Mouse (Mus musculus): ENCODE data around the gene Sec24d. TPM values are rescaled to one million over a fixed set of nuclear protein-coding genes. Genes with fewer than 3 reads are reported as not detected.

Sec24d gene
- polyA plus RNA-seq, 1 experiment = 227 TPM

DNA sequence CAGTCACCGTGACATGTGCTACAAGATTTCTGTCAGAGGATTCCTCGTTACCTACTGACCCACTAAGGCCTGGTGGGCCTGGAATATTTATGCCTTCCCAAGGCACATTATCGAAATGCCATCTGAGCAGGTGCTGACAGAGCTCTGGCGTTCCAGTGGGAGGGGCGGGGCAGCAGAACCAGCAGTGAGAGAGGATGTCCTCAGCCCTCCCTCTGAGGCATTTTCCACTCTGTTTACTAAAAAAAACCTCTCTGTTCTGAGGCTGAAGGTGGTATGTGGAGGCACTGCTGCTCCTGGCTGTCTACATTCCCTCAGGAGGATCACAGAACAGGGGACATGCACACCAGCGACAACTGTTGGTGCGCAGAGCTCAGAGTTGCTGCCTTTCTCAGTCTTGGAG, 30.2 kb upstream of the Sec24d start:
- 49% methylated on average over 7 of the region's 7 CpGs for WGBS
- no peak overlapping the region for H3K4me3 ChIP-seq (ENCODE audit: low read depth, low read length)
- no peaks in the 10 kb centered on the region for H3K27me3 ChIP-seq (ENCODE audit: control insufficient read depth, insufficient read depth, low read length)
- no peak for TF ChIP-seq POLR2A (IDR thresholded peaks at IDR 0.05; ENCODE audit: low read depth, low read length)
- no peak for TF ChIP-seq CTCF (IDR thresholded peaks at IDR 0.05; ENCODE audit: extremely low read depth, insufficient read length, insufficient replicate concordance, low read depth, low read length)
- H3K4me1 ChIP-seq (ENCODE audit: control insufficient read depth, insufficient read depth, insufficient read length, low read length) = no peaks in the 10 kb centered on the region
- no peak overlapping the region for H3K27ac ChIP-seq (ENCODE audit: insufficient read depth, low read depth, low read length)
- H3K36me3 ChIP-seq (ENCODE audit: control insufficient read depth, insufficient read depth, low read length) = no peaks in the 10 kb centered on the region

DNA sequence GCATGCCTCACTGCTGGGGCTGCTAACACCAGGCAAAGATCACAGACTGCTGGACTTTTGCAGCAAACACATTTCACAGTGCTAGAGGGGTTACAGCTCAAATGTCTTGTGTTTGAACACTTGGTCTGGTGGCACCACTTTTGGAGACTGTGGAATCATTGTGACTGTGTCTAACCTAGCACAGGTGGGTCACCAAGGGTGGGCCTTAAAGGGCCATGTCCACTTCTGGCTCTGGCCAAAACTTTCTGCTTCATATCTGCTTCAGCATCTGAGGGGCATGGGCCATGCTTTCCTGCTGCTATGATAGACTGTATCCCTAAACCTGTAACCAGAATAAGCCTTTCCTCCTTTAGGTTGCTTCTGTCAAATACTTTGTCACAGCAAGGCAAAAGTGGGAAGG, 29.8 kb upstream of the Sec24d start:
- H3K4me1 ChIP-seq (ENCODE audit: control insufficient read depth, insufficient read depth, insufficient read length, low read length) = no peaks in the 10 kb centered on the region
- no peak overlapping the region for H3K4me3 ChIP-seq (ENCODE audit: low read depth, low read length)
- TF ChIP-seq POLR2A (IDR thresholded peaks at IDR 0.05; ENCODE audit: low read depth, low read length) = no peak
- no peak for TF ChIP-seq CTCF (IDR thresholded peaks at IDR 0.05; ENCODE audit: extremely low read depth, insufficient read length, insufficient replicate concordance, low read depth, low read length)
- H3K36me3 ChIP-seq (ENCODE audit: control insufficient read depth, insufficient read depth, low read length) = no peaks in the 10 kb centered on the region
- H3K27ac ChIP-seq (ENCODE audit: insufficient read depth, low read depth, low read length) = no peak overlapping the region
- no peaks in the 10 kb centered on the region for H3K27me3 ChIP-seq (ENCODE audit: control insufficient read depth, insufficient read depth, low read length)

DNA sequence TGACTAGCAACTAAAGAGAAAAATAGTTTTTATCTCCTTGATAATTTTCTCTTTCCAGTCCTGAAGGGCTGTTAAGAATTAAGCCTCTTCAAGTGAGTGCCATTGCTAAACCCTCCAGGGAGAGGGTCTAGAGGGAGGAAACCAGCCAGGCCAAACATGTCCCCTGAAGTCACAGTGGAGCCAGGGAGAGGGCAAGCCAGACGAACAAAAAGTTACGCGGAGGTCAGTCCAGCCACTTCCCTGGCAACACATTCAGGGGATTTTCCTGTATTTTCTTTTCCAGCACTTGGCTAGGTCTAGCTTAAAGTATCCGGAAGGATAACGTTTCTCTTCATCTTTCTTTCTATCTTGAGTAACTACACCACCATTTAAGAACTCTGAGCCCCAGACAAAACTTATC, 22.9 kb upstream of the Sec24d start:
- Histone ChIP-seq H3K4me1 (ENCODE audit: control insufficient read depth, insufficient read depth, insufficient read length, low read length) (no peaks in the 10 kb centered on the region), H3K4me3 (ENCODE audit: low read depth, low read length) (no peak overlapping the region), H3K27ac (ENCODE audit: insufficient read depth, low read depth, low read length) (no peak overlapping the region), H3K36me3 (ENCODE audit: control insufficient read depth, insufficient read depth, low read length) (no peaks in the 10 kb centered on the region), H3K27me3 (ENCODE audit: control insufficient read depth, insufficient read depth, low read length) (no peaks in the 10 kb centered on the region)
- TF ChIP-seq POLR2A (IDR thresholded peaks at IDR 0.05; ENCODE audit: low read depth, low read length) (no peak), CTCF (IDR thresholded peaks at IDR 0.05; ENCODE audit: extremely low read depth, insufficient read length, insufficient replicate concordance, low read depth, low read length) (no peak)
- 72% methylated on average over 5 of the region's 5 CpGs for WGBS

DNA sequence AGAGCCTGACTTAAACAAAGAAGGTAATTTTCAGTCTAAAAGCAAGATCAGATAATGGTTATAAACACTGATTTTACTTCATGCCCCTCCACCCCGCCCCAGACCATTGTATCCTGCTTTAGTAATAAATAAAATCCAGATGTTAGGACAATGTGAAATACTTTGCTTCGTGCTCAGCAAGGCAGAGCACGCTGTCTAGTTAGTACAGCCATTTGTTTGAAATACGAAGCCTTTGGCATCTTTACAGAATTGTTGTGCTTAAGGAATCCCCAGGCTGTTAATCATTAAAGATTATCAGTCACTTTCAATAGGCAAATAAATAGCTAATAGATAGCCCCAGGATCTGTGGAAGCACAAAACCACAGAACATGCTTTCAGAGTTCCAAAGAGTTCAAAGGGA, 21.6 kb upstream of the Sec24d start:
- H3K36me3 ChIP-seq (ENCODE audit: control insufficient read depth, insufficient read depth, low read length) = no peaks in the 10 kb centered on the region
- no peak overlapping the region for H3K4me3 ChIP-seq (ENCODE audit: low read depth, low read length)
- no peaks in the 10 kb centered on the region for H3K4me1 ChIP-seq (ENCODE audit: control insufficient read depth, insufficient read depth, insufficient read length, low read length)
- TF ChIP-seq CTCF (IDR thresholded peaks at IDR 0.05; ENCODE audit: extremely low read depth, insufficient read length, insufficient replicate concordance, low read depth, low read length) = no peak
- WGBS = 23% methylated on average over 4 of the region's 4 CpGs
- H3K27ac ChIP-seq (ENCODE audit: insufficient read depth, low read depth, low read length) = no peak overlapping the region
- no peaks in the 10 kb centered on the region for H3K27me3 ChIP-seq (ENCODE audit: control insufficient read depth, insufficient read depth, low read length)

DNA sequence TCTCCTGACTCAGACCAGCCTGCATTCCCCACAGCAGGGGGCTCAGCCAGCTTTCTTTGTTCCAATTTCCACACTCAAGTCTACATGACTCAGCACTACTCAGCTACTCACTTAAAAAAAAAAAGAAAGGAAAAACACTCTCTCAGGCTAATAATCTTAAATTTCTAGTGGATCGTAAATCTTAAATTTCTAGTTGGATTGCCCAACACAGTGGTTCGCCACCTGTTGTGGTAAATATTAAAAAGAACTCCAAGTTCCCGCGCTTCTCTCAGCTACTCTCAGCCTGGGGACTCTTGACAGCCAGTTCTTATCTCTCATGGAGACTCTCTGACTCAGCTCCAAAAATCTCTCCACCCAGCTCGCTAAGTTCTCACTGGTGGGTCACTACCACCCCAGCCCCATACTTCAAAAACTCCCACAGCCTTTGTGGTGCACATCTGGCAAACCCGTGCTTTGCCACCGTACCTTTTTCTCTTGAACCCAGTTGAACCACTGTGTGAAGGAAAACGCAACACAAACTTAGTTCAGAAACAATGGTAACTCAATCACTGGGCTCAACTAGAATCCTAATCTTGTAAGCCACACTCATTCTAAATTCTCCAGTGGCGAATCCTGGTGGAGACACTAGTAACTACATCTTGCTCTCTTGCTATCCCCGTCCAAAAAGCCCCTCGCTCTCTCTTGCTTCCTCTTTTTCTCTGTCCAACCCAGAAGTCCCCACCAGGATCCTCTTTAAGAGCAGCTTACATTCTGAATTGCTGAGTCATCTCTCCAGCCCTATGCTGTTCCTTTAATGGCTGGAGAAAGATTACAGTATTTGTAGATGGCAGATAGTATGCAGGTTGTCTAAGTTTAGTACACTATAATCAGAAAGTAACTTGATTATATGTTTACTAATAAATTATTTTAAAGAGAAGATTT, 10.8 kb upstream of the Sec24d start:
- H3K27ac ChIP-seq (ENCODE audit: insufficient read depth, low read depth, low read length) = no peak overlapping the region
- H3K27me3 ChIP-seq (ENCODE audit: control insufficient read depth, insufficient read depth, low read length) = no peaks in the 10 kb centered on the region
- no peaks in the 10 kb centered on the region for H3K36me3 ChIP-seq (ENCODE audit: control insufficient read depth, insufficient read depth, low read length)
- no peak overlapping the region for H3K4me3 ChIP-seq (ENCODE audit: low read depth, low read length)
- TF ChIP-seq CTCF (IDR thresholded peaks at IDR 0.05; ENCODE audit: extremely low read depth, insufficient read length, insufficient replicate concordance, low read depth, low read length) (no peak), POLR2A (IDR thresholded peaks at IDR 0.05; ENCODE audit: low read depth, low read length) (no peak)
- H3K4me1 ChIP-seq (ENCODE audit: control insufficient read depth, insufficient read depth, insufficient read length, low read length) = no peaks in the 10 kb centered on the region
- 67% methylated on average over 11 of the region's 11 CpGs for WGBS

DNA sequence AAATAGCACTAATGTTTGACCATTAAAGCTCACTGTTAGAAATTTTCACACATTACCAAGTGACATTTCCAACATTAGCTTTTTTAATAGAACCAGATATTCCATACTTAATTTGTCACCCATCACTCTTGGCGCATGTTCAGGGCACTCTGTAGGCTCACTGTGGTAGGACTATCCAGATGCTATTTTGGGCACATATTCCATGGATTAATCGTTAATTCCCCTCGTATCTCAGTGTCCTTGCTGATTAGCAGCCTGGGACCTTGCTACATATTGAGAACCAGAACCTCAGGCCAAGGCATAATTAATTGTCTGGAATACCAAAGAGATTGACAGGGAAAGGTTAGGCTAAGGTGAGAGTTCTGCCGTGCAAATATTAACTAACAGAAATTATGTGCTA, 8.5 kb upstream of the Sec24d start:
- H3K4me1 ChIP-seq (ENCODE audit: control insufficient read depth, insufficient read depth, insufficient read length, low read length) = no peaks in the 10 kb centered on the region
- no peak overlapping the region for H3K4me3 ChIP-seq (ENCODE audit: low read depth, low read length)
- H3K27ac ChIP-seq (ENCODE audit: insufficient read depth, low read depth, low read length) = no peak overlapping the region
- no peaks in the 10 kb centered on the region for H3K27me3 ChIP-seq (ENCODE audit: control insufficient read depth, insufficient read depth, low read length)
- TF ChIP-seq CTCF (IDR thresholded peaks at IDR 0.05; ENCODE audit: extremely low read depth, insufficient read length, insufficient replicate concordance, low read depth, low read length) = no peak
- TF ChIP-seq POLR2A (IDR thresholded peaks at IDR 0.05; ENCODE audit: low read depth, low read length) = no peak
- WGBS = 65% methylated on average over 4 of the region's 4 CpGs
- H3K36me3 ChIP-seq (ENCODE audit: control insufficient read depth, insufficient read depth, low read length) = no peaks in the 10 kb centered on the region

DNA sequence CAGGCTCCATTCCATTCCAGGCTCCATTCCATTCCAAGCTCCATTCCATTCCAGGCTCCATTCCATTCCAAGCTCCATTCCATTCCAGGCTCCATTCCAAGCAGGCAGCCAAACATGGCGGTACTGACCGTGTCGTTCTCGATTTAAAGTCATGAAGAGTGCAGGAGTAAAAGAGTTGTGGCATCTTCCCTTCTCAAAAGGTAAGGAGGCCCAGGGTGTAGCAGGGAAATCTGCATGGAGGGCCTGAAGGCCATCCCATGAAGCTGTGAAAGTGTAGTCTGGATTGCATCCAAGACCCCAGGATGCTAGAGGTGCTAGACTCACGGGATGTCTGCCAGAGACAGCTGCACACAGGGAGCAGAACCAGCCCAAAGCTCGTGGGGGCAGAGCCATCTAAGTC, 2.5 kb upstream of the Sec24d start:
- peak overlapping the region; percentile 54 for H3K4me3 ChIP-seq (ENCODE audit: low read depth, low read length)
- peaks cover 2% of the 10 kb centered on the region; the same call in 1 of the 2 replicates for H3K4me1 ChIP-seq (ENCODE audit: control insufficient read depth, insufficient read depth, insufficient read length, low read length)
- peaks cover 3% of the 10 kb centered on the region for H3K36me3 ChIP-seq (ENCODE audit: control insufficient read depth, insufficient read depth, low read length)
- 45% methylated on average over 6 of the region's 6 CpGs for WGBS
- TF ChIP-seq POLR2A (IDR thresholded peaks at IDR 0.05; ENCODE audit: low read depth, low read length) (no peak), CTCF (IDR thresholded peaks at IDR 0.05; ENCODE audit: extremely low read depth, insufficient read length, insufficient replicate concordance, low read depth, low read length) (no peak)
- H3K27me3 ChIP-seq (ENCODE audit: control insufficient read depth, insufficient read depth, low read length) = no peaks in the 10 kb centered on the region
- peak overlapping the region; percentile 56 for H3K27ac ChIP-seq (ENCODE audit: insufficient read depth, low read depth, low read length)
